Mouse (Mus musculus) liver, embryonic 14.5 days (tissue): ENCODE data around the gene Wfdc21.

Experiments
- CTCF ChIP-seq: IDR thresholded peaks from 2 replicates; pipeline ENCODE4 v1.5.1; 2016; ENCODE audit warnings: antibody characterized with exemption, low read depth, control low read depth
- EP300 ChIP-seq: IDR thresholded peaks from 2 replicates; pipeline ENCODE4 v1.6.1; 2016; ENCODE audit warnings: antibody characterized with exemption, low read depth

- TF ChIP-seq CTCF (no peak), EP300 (no peak)
Observed at GRCm38 (mm10) chr11:83735881-83736280, 10.9 kb upstream of the Wfdc21 start.
